8 mouse cellular contexts compared by ENCODE assay signal in genomic region chr19:38836084-38836437, GRCm38 (mm10). TPM values are rescaled to one million over a fixed set of nuclear protein-coding genes. Genes with fewer than 3 reads are reported as not detected.
DNase-seq lines count a peak whose midpoint lies in the region; ATAC-seq lines count a peak whose summit lies in the region.

No protein-coding gene starts in this region.

- WGBS in embryonic facial prominence, embryonic 13.5 days = 25% methylated on average over 10 of the region's 10 CpGs
- 20% methylated on average over 10 of the region's 10 CpGs for WGBS in intestine, embryonic 15.5 days
- 29% methylated on average over 10 of the region's 10 CpGs for WGBS in neural tube, embryonic 12.5 days

- H3K4me1 ChIP-seq in embryonic facial prominence, embryonic 13.5 days = peaks cover 7% of the 10 kb centered on the region; the same call in 1 of the 2 replicates
- 0 out of 2 replicates have a peak, but pooled peaks cover 2% of the 10 kb centered on the region for H3K4me1 ChIP-seq in intestine, embryonic 15.5 days (replicated peaks)
- H3K4me1 ChIP-seq in neural tube, embryonic 12.5 days = no peaks in the 10 kb centered on the region; the same call in 1 of the 2 replicates

- no peaks in the 10 kb centered on the region for H3K27me3 ChIP-seq in embryonic facial prominence, embryonic 13.5 days
- H3K27me3 ChIP-seq in intestine, embryonic 15.5 days (replicated peaks) = no peaks in the 10 kb centered on the region
- no peaks in the 10 kb centered on the region for H3K27me3 ChIP-seq in neural tube, embryonic 12.5 days (replicated peaks)

- peak overlapping the region; percentile 82 for H3K9ac ChIP-seq in embryonic facial prominence, embryonic 13.5 days
- peak overlapping the region; percentile 89 for H3K9ac ChIP-seq in intestine, embryonic 15.5 days
- peak overlapping the region; percentile 87 for H3K9ac ChIP-seq in neural tube, embryonic 12.5 days

- H3K4me2 ChIP-seq in embryonic facial prominence, embryonic 13.5 days = peak overlapping the region; percentile 70
- peak overlapping the region; percentile 82 for H3K4me2 ChIP-seq in intestine, embryonic 15.5 days (replicated peaks)
- peak overlapping the region; percentile 72 for H3K4me2 ChIP-seq in neural tube, embryonic 12.5 days (replicated peaks)

- H3K4me3 ChIP-seq in embryonic facial prominence, embryonic 13.5 days = peak overlapping the region; percentile 72
- H3K4me3 ChIP-seq in intestine, embryonic 15.5 days (replicated peaks) = peak overlapping the region; percentile 85
- peak overlapping the region; percentile 89 for H3K4me3 ChIP-seq in neural tube, embryonic 12.5 days

- H3K36me3 ChIP-seq in embryonic facial prominence, embryonic 13.5 days = peaks cover 3% of the 10 kb centered on the region; the same call in 1 of the 2 replicates
- no peaks in the 10 kb centered on the region for H3K36me3 ChIP-seq in intestine, embryonic 15.5 days
- H3K36me3 ChIP-seq in neural tube, embryonic 12.5 days = no peaks in the 10 kb centered on the region

- no peak for ATAC-seq in embryonic facial prominence, embryonic 13.5 days (ENCODE audit: insufficient number of reproducible peaks, insufficient read depth, low FRiP score, low TSS enrichment, low read depth)
- ATAC-seq in intestine, embryonic 15.5 days = no peak; the same call in 1 of the 2 replicates
- ATAC-seq in neural tube, embryonic 12.5 days (ENCODE audit: low FRiP score, low read depth) = no peak
- no peak; the same call in 1 of the 2 replicates for ATAC-seq in monocyte, adult 5-6 weeks (replicated peaks; ENCODE audit: insufficient number of reproducible peaks, low FRiP score, low TSS enrichment, poor library complexity, severe bottlenecking)

- peak; percentile 2 for DNase-seq in left cerebral cortex, postnatal 4 days
- no peak for DNase-seq in left cerebral cortex, postnatal 25 days (ENCODE audit: low spot score in 2 of 2)
- DNase-seq in embryo, embryonic 10.5 days (ENCODE audit: low spot score) = no peak
- no peak for DNase-seq in thymus, postnatal 0 days (ENCODE audit: low spot score)

- peak overlapping the region; percentile 83; the same call in 1 of the 2 replicates for H3K27ac ChIP-seq in embryonic facial prominence, embryonic 13.5 days
- 0 out of 2 replicates have a peak overlapping the region, but pooled peaks have one; percentile 87 for H3K27ac ChIP-seq in intestine, embryonic 15.5 days
- no peak overlapping the region for H3K27ac ChIP-seq in neural tube, embryonic 12.5 days

- intact Hi-C loops in left cerebral cortex, postnatal 4 days (cut with DNase I) = no loop called here
- intact Hi-C loops in left cerebral cortex, postnatal 25 days (cut with DNase I) = loop anchor here (1.0 kb wide), 1 partner anchor 17 kb away; the partner anchor contains the start of gene Noc3l

- no peaks in the 10 kb centered on the region for H3K9me3 ChIP-seq in embryonic facial prominence, embryonic 13.5 days
- no peaks in the 10 kb centered on the region for H3K9me3 ChIP-seq in intestine, embryonic 15.5 days
- H3K9me3 ChIP-seq in neural tube, embryonic 12.5 days = no peaks in the 10 kb centered on the region

RNA-seq across cellular contexts. Expression of gene Tbc1d12, which starts 0.3 kb away (rescaled TPM):
- total RNA-seq in left cerebral cortex, postnatal 4 days (2021) = 10 to 100 TPM; 21.3 to 23.9 TPM
- 10 to 100 TPM; 11.4 to 12.8 TPM for total RNA-seq in left cerebral cortex, postnatal 25 days (2021)
- polyA plus RNA-seq in embryonic facial prominence, embryonic 13.5 days (2015; fragmentation: Nextera tagmentation; extraction: Ambion mirVana) = 3.5 and 3.7 TPM in 2 replicates
- polyA plus RNA-seq in intestine, embryonic 15.5 days (2015; fragmentation: Nextera tagmentation; extraction: Ambion mirVana) = 1.6 and 1.9 TPM in 2 replicates
- 5.6 and 6.6 TPM in 2 replicates for polyA plus RNA-seq in neural tube, embryonic 12.5 days (2016; fragmentation: Nextera tagmentation; extraction: Ambion mirVana)
- total RNA-seq in monocyte, adult 5-6 weeks (2017) = 5.5 to 10.3 TPM (median 6.4 TPM) in 3 replicates
- 0.71 and 0.90 TPM in 2 replicates for polyA plus RNA-seq in thymus, postnatal 0 days (2015; fragmentation: Nextera tagmentation; extraction: Ambion mirVana)

RNA-seq across cellular contexts. Expression of gene Noc3l, which starts 17.0 kb away (rescaled TPM):
- 10 to 100 TPM; 14.7 to 16.5 TPM for total RNA-seq in left cerebral cortex, postnatal 4 days (2021)
- 10 to 100 TPM; 12.1 to 13.3 TPM for total RNA-seq in left cerebral cortex, postnatal 25 days (2021)
- polyA plus RNA-seq in embryonic facial prominence, embryonic 13.5 days (2015; fragmentation: Nextera tagmentation; extraction: Ambion mirVana) = 8.1 and 8.4 TPM in 2 replicates
- 6.5 and 7.3 TPM in 2 replicates for polyA plus RNA-seq in intestine, embryonic 15.5 days (2015; fragmentation: Nextera tagmentation; extraction: Ambion mirVana)
- polyA plus RNA-seq in neural tube, embryonic 12.5 days (2016; fragmentation: Nextera tagmentation; extraction: Ambion mirVana) = 7.7 and 8.4 TPM in 2 replicates
- total RNA-seq in monocyte, adult 5-6 weeks (2017) = 13.9 to 21.6 TPM (median 15.4 TPM) in 3 replicates
- polyA plus RNA-seq in thymus, postnatal 0 days (2015; fragmentation: Nextera tagmentation; extraction: Ambion mirVana) = 5.6 and 6.5 TPM in 2 replicates
